Mouse (Mus musculus) neural tube, embryonic 10.5 days (tissue): ENCODE measurements around the gene Pramef6.
"Not testable (repeated sequence)": the region's sequence is repeated elsewhere in the genome, so short reads cannot be mapped to it uniquely, and the experiment has no call there.

ENCODE experiments used
- DNase-seq: peaks from one replicate; pipeline ENCODE4 v3.0.0-alpha.2; 2017; ENCODE audit warnings: low spot score; ENCODE audit errors: extremely low spot score

Gene Pramef6

GRCm38 (mm10) chr4:143900280-143900679, at the start of gene Pramef6:
Gene Pramef6, minus strand, starts transcription at chr4:143900380.
- DNase-seq = not testable (repeated sequence)

GRCm38 (mm10) chr4:143894406-143894805, 5.8 kb downstream of the Pramef6 start:
- DNase-seq = not testable (repeated sequence)

GRCm38 (mm10) chr4:143882371-143882770, 17.8 kb downstream of the Pramef6 start:
- DNase-seq = not testable (repeated sequence)

GRCm38 (mm10) chr4:143846197-143846596, 54.0 kb downstream of the Pramef6 start, which contains the start of gene Gm13103:
Gene Gm13103, plus strand, starts transcription at chr4:143846497.
- DNase-seq = not testable (repeated sequence)
